Mouse (Mus musculus): ENCODE measurements around the gene Litaf. TPM values are rescaled to one million over a fixed set of nuclear protein-coding genes. Genes with fewer than 3 reads are reported as not detected.

The Litaf gene
- polyA plus RNA-seq, 1 experiment from 2014 or later, result 112 TPM

DNA sequence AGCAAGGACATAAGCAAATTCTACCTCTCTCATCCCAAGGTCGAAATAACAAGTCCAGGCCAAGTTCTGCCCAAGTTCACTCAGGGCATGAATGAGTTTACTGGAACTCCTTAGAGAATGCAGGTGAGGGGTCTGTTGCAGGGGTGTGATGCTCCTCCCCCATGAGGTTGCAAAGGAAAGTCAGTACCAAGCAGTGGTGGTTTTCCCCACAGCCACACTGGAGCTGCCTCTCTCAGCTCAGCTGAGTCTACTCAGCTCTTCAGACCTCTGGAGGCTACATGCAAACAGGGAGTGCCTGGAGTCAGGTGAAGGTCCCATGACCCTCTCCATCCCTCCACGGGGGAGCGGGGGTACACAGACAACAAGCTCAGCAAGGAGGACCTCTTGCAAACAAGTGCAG is 108.2 kb downstream of the Litaf start:
- no peak for TF ChIP-seq CTCF (IDR thresholded peaks at IDR 0.05; ENCODE audit: low read depth)
- Histone ChIP-seq H3K4me3 (ENCODE audit: low read depth, low read length) (no peak overlapping the region), H3K4me2 (no peak overlapping the region), H3K36me3 (ENCODE audit: insufficient read depth) (peaks cover 45% of the 10 kb centered on the region), H3K4me1 (ENCODE audit: insufficient read depth) (no peaks in the 10 kb centered on the region), H3K27me3 (ENCODE audit: insufficient read depth, low read length) (no peaks in the 10 kb centered on the region), H3K27ac (ENCODE audit: low read depth) (no peak overlapping the region), H3K9ac (no peak overlapping the region), H3K9me3 (ENCODE audit: low read depth, low read length) (no peaks in the 10 kb centered on the region)
- DNase-seq, result no peak
- 76% methylated on average over 3 of the region's 3 CpGs for WGBS
- ATAC-seq (ENCODE audit: insufficient read depth), result no peak

DNA sequence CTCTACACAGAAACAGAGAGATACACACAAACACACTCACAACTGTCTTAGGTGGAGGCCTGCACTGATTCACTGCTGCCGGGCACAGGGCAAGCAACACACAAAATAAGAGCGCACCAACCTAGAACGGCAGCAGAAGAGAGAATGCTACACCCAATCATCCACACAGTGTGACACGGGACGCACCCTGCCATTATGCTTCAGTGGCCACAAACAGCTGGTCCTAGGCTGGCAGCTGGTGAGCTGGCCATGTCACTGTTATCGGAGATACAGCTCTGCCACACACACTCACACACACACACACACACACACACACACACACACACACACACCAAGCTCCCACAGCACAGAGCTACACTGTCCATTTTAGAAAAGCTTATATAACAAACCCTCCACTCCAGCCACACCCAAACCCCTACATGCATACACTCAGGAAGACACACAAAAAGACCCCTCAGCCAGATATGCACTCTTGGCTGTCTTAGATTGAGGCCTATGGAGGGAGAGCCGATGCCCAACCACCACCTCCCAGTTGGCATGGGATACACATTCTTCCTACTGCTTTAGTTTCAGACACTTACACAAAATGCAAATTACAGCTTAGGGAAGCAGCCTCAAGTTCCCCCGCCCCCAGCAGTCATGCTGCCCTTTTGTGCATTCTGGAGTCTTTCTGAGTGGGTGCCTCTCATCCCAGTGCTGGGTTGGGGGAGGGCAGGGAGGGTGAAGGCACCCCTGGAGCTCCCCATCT is 108.8 kb downstream of the Litaf start:
- Histone ChIP-seq H3K9me3 (ENCODE audit: low read depth, low read length) (no peaks in the 10 kb centered on the region), H3K4me1 (ENCODE audit: insufficient read depth) (no peaks in the 10 kb centered on the region), H3K27ac (ENCODE audit: low read depth) (no peak overlapping the region), H3K4me2 (no peak overlapping the region), H3K36me3 (ENCODE audit: insufficient read depth) (peaks cover 38% of the 10 kb centered on the region), H3K4me3 (ENCODE audit: low read depth, low read length) (no peak overlapping the region), H3K27me3 (ENCODE audit: insufficient read depth, low read length) (no peaks in the 10 kb centered on the region), H3K9ac (no peak overlapping the region)
- ATAC-seq (ENCODE audit: insufficient read depth) (no peak), DNase-seq (no peak)
- no peak for TF ChIP-seq CTCF (IDR thresholded peaks at IDR 0.05; ENCODE audit: low read depth)
- WGBS, result 85% methylated on average over 8 of the region's 8 CpGs

DNA sequence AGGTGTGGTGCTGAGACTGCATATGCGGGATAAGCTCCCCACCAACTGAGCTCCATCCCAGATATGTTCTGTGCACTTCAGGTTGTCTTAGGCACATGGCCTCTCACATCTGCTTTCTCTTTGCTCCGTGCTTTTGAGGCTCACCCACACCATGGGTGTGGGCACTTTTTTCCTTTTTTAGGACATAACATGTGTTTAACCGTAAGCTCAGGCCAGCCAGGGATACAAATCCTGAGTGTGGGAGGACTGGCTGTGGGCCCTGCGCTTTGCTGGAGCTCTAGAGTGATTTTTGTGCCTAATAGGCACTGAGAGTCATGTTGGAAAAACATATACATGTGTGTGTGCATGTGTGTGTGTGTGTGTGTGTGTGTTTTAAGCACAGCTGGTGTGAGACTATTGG is 110.9 kb downstream of the Litaf start:
- Histone ChIP-seq H3K27ac (ENCODE audit: low read depth) (no peak overlapping the region), H3K9ac (no peak overlapping the region), H3K4me2 (no peak overlapping the region), H3K4me3 (ENCODE audit: low read depth, low read length) (no peak overlapping the region), H3K36me3 (ENCODE audit: insufficient read depth) (peaks cover 19% of the 10 kb centered on the region; the same call in 1 of the 2 replicates), H3K4me1 (ENCODE audit: insufficient read depth) (no peaks in the 10 kb centered on the region), H3K9me3 (ENCODE audit: low read depth, low read length) (no peaks in the 10 kb centered on the region), H3K27me3 (ENCODE audit: insufficient read depth, low read length) (no peaks in the 10 kb centered on the region)
- no peak for TF ChIP-seq CTCF (IDR thresholded peaks at IDR 0.05; ENCODE audit: low read depth)
- WGBS, result 85% methylated on average over 4 of the region's 4 CpGs
- ATAC-seq (ENCODE audit: insufficient read depth), result no peak
- DNase-seq, result no peak

DNA sequence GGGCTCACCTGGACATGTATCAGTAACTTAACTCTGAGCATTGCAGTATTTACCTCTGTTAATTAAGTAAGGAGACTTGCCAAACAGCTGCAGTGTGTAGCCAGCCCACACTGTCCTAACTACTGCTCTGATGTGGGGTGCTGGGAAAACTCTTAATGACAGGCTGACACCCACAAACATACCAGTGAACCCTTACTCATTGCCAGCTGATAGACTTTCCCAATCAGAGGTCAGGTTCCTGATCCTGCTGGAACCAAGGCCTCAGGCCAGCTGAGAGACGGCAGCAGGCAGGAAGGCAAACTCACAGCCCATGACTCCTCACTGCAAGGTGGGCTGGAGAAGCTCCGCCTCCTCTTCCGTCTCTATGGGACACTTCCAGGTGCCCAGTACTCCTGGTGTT is 113.1 kb downstream of the Litaf start:
- Histone ChIP-seq H3K36me3 (ENCODE audit: insufficient read depth) (0 out of 2 replicates have a peak, but pooled peaks cover 2% of the 10 kb centered on the region), H3K4me1 (ENCODE audit: insufficient read depth) (no peaks in the 10 kb centered on the region), H3K27ac (ENCODE audit: low read depth) (no peak overlapping the region), H3K4me3 (ENCODE audit: low read depth, low read length) (no peak overlapping the region), H3K4me2 (no peak overlapping the region), H3K27me3 (ENCODE audit: insufficient read depth, low read length) (no peaks in the 10 kb centered on the region), H3K9me3 (ENCODE audit: low read depth, low read length) (no peaks in the 10 kb centered on the region), H3K9ac (no peak overlapping the region)
- WGBS, result 83% methylated on average over 3 of the region's 3 CpGs
- no peak for TF ChIP-seq CTCF (IDR thresholded peaks at IDR 0.05; ENCODE audit: low read depth)
- ATAC-seq (ENCODE audit: insufficient read depth), result no peak
- DNase-seq, result no peak

DNA sequence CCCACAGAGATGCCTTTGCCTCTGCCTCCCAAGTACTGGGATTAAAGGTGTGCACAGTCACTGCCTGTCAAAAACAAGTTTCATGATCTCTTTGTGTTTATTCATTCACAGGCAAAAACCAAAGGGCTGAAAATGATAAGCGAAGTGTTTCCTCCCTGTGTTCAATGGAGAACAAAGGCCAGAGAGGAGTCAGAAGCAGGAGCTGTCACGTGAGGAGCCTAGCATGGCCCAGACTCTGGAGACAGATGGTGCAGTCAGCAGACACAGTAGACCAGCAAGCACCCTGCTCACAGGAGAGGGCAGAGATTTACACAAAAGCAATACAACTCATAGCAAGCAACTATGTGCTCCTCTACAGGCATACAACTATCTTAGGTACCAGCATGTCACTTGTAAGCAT is 113.9 kb downstream of the Litaf start:
- 40% methylated on average over 2 of the region's 2 CpGs for WGBS
- Histone ChIP-seq H3K27me3 (ENCODE audit: insufficient read depth, low read length) (no peaks in the 10 kb centered on the region), H3K4me3 (ENCODE audit: low read depth, low read length) (no peak overlapping the region), H3K9ac (no peak overlapping the region), H3K36me3 (ENCODE audit: insufficient read depth) (no peaks in the 10 kb centered on the region), H3K4me2 (no peak overlapping the region), H3K27ac (ENCODE audit: low read depth) (no peak overlapping the region), H3K4me1 (ENCODE audit: insufficient read depth) (no peaks in the 10 kb centered on the region), H3K9me3 (ENCODE audit: low read depth, low read length) (no peaks in the 10 kb centered on the region)
- ATAC-seq (ENCODE audit: insufficient read depth), result no peak
- DNase-seq, result no peak
- no peak for TF ChIP-seq CTCF (IDR thresholded peaks at IDR 0.05; ENCODE audit: low read depth)

DNA sequence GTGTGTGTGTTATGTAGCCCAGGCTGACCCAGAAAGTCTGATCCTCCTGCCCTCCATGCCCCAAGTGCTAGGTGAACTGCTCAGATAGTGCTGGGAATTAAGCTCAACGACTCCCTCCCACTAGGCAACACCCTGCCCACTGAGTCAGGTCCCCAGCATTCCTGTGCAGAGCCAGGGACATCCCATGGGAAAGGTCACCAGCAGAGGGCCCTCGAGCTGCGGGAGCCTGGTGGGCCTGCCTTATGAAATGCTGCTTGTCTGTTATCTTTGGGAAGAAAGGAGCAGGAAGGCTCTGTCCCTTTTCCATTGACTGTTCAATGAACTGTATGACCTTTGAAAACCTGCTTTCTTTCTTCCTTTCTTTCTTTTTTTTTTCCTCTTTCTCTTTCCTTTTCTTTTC is 114.4 kb downstream of the Litaf start:
- H3K27ac ChIP-seq (ENCODE audit: low read depth), result no peak overlapping the region
- WGBS, result 10% methylated on average over 3 of the region's 3 CpGs
- no peaks in the 10 kb centered on the region for H3K27me3 ChIP-seq (ENCODE audit: insufficient read depth, low read length)
- ATAC-seq (ENCODE audit: insufficient read depth), result no peak
- no peak overlapping the region for H3K4me3 ChIP-seq (ENCODE audit: low read depth, low read length)
- DNase-seq, result peak; percentile 52
- H3K9ac ChIP-seq, result no peak overlapping the region
- H3K9me3 ChIP-seq (ENCODE audit: low read depth, low read length), result no peaks in the 10 kb centered on the region
- no peaks in the 10 kb centered on the region for H3K36me3 ChIP-seq (ENCODE audit: insufficient read depth)
- H3K4me1 ChIP-seq (ENCODE audit: insufficient read depth), result no peaks in the 10 kb centered on the region
- H3K4me2 ChIP-seq, result no peak overlapping the region
- peak; percentile 67 for TF ChIP-seq CTCF (IDR thresholded peaks at IDR 0.05; ENCODE audit: low read depth)

DNA sequence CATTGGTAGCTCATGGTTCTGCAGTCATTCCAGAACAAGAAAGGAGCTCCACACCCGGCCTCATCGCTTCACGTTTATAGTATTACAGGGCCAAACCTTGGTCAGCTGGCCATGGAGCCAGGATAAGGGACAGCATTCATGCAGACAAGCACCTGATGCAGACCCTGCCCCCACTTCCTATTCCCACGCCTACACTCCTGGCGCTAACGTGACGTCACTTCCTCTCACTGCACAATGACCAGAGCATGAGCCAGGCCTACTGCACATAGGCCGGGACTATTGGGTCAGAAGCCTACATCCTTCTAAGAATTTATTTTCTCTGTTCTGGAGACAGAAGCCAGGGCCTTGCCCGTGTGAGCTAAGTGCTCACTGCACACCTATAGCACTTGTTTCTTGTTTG is 115.4 kb downstream of the Litaf start:
- no peaks in the 10 kb centered on the region for H3K27me3 ChIP-seq (ENCODE audit: insufficient read depth, low read length)
- no peaks in the 10 kb centered on the region for H3K36me3 ChIP-seq (ENCODE audit: insufficient read depth)
- no peak overlapping the region for H3K27ac ChIP-seq (ENCODE audit: low read depth)
- 78% methylated on average over 9 of the region's 9 CpGs for WGBS
- ATAC-seq (ENCODE audit: insufficient read depth) (peak; percentile 59; the same call in 1 of the 2 replicates), DNase-seq (peak; percentile 61)
- no peaks in the 10 kb centered on the region for H3K4me1 ChIP-seq (ENCODE audit: insufficient read depth)
- no peak overlapping the region for H3K4me2 ChIP-seq
- no peaks in the 10 kb centered on the region for H3K9me3 ChIP-seq (ENCODE audit: low read depth, low read length)
- no peak overlapping the region for H3K9ac ChIP-seq
- H3K4me3 ChIP-seq (ENCODE audit: low read depth, low read length), result no peak overlapping the region
- no peak for TF ChIP-seq CTCF (IDR thresholded peaks at IDR 0.05; ENCODE audit: low read depth)

All from lung, embryonic 14.5 days (tissue).